Mouse (Mus musculus) olfactory bulb, adult 2 months (tissue): ENCODE measurements around the gene Ppfibp1.

Experiments used
- CTCF ChIP-seq: fragments of 200-500 bp; IDR thresholded peaks from 2 replicates; pipeline ENCODE4 v1.5.1; 2012; ENCODE audit warnings: low read depth, mild to moderate bottlenecking, low read length, moderate library complexity; ENCODE audit not compliant: insufficient read depth
- POLR2A ChIP-seq: fragments of 200-500 bp; IDR thresholded peaks from 2 replicates; pipeline ENCODE4 v1.6.1; 2012; ENCODE audit warnings: mild to moderate bottlenecking, low read depth, low read length, moderate library complexity; ENCODE audit not compliant: insufficient read depth

DNA sequence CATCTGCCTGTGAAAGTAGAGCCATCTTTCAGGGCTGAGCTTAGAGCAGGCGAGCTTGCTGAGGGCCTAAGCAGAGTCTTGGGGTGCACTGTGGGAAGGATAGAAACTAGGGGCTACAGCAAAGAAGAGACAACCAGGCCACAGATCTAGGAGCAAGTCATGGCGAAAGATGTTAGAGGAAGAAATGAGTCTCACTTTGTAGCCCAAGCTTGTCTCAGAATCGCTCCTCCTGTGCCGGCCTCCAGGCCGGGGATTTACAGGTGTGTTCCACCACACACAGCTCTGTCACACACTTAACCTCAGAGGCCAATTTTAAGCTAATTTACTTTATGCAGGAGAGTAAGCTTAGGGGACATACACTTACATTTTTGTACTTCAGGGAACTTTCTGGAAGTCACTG lies 130.1 kb downstream of the Ppfibp1 start:
- TF ChIP-seq CTCF, result no peak
- no peak for TF ChIP-seq POLR2A
